Mouse (Mus musculus): ENCODE data around the gene Eda.
A peak's percentile ranks its signal among the peaks of the same experiment; 100 is the strongest.

Eda gene

GRCm38 (mm10) chrX:99975250-99975984, at the start of gene Eda:
Eda (plus strand) TSS chrX:99975606.
- DNase-seq = peak; percentile 92 to 95

- DNase-seq = no peak
Measured at GRCm38 (mm10) chrX:99961002-99961401, 14.4 kb upstream of the Eda start.

- DNase-seq = no peak
Measured at GRCm38 (mm10) chrX:99970111-99970510, 5.3 kb upstream of the Eda start.

GRCm38 (mm10) chrX:99974381-99974780, 1.0 kb upstream of the Eda start:
- no peak for DNase-seq

- DNase-seq = peak in 1 of 2 experiments; percentile 2
Measured at GRCm38 (mm10) chrX:99974803-99975202, 603 bp upstream of the Eda start.

- DNase-seq = peak; percentile 28 to 52
Measured at GRCm38 (mm10) chrX:99975985-99976924, 849 bp downstream of the Eda start.

GRCm38 (mm10) chrX:99978354-99978753, 2.9 kb downstream of the Eda start:
- DNase-seq = no peak

- no peak for DNase-seq
Measured at GRCm38 (mm10) chrX:99993434-99993833, 18.0 kb downstream of the Eda start.

GRCm38 (mm10) chrX:99999342-99999741, 23.9 kb downstream of the Eda start:
- no peak for DNase-seq

- DNase-seq = no peak
Measured at GRCm38 (mm10) chrX:100118362-100118761, 143.0 kb downstream of the Eda start.

GRCm38 (mm10) chrX:100195286-100195685, 219.9 kb downstream of the Eda start:
- peak in 1 of 2 experiments; percentile 1 for DNase-seq

- no peak for DNase-seq
Measured at GRCm38 (mm10) chrX:100313652-100314051, 338.2 kb downstream of the Eda start.

GRCm38 (mm10) chrX:100314172-100314902, 338.9 kb downstream of the Eda start:
- DNase-seq = no peak

- no peak for DNase-seq
Measured at GRCm38 (mm10) chrX:100340687-100341086, 365.3 kb downstream of the Eda start.

GRCm38 (mm10) chrX:100344433-100344832, 369.0 kb downstream of the Eda start:
- DNase-seq = no peak

GRCm38 (mm10) chrX:100356974-100357373, 381.6 kb downstream of the Eda start:
- DNase-seq = no peak

- DNase-seq = no peak
Measured at GRCm38 (mm10) chrX:100389887-100390286, 414.5 kb downstream of the Eda start.

GRCm38 (mm10) chrX:100392304-100392703, 416.9 kb downstream of the Eda start:
- DNase-seq = peak; percentile 42 to 56

GRCm38 (mm10) chrX:100394223-100394861, 418.9 kb downstream of the Eda start:
- no peak for DNase-seq

- peak; percentile 7 to 13 for DNase-seq
Measured at GRCm38 (mm10) chrX:100395026-100395425, 419.6 kb downstream of the Eda start.

- DNase-seq = no peak
Measured at GRCm38 (mm10) chrX:100400900-100401299, 425.5 kb downstream of the Eda start.

- no peak for DNase-seq
Measured at GRCm38 (mm10) chrX:100401657-100402056, 426.3 kb downstream of the Eda start.

Measured in kidney, postnatal 4 days (tissue).